Mouse (Mus musculus) cerebellum, adult (tissue): ENCODE measurements around the gene Msmb.

ENCODE experiments used
- ATAC-seq: cut with Nextera tagmentation; 2 replicates; pipeline ENCODE4 v1.9.2; 2017; ENCODE audit warnings: mild to moderate bottlenecking, moderate library complexity, mixed read lengths; ENCODE audit not compliant: insufficient number of reproducible peaks, low FRiP score, low TSS enrichment

Gene Msmb

GRCm38 (mm10) chr14:32145401-32145800 is 3.6 kb downstream of the Msmb start:
- no peak for ATAC-seq

DNA sequence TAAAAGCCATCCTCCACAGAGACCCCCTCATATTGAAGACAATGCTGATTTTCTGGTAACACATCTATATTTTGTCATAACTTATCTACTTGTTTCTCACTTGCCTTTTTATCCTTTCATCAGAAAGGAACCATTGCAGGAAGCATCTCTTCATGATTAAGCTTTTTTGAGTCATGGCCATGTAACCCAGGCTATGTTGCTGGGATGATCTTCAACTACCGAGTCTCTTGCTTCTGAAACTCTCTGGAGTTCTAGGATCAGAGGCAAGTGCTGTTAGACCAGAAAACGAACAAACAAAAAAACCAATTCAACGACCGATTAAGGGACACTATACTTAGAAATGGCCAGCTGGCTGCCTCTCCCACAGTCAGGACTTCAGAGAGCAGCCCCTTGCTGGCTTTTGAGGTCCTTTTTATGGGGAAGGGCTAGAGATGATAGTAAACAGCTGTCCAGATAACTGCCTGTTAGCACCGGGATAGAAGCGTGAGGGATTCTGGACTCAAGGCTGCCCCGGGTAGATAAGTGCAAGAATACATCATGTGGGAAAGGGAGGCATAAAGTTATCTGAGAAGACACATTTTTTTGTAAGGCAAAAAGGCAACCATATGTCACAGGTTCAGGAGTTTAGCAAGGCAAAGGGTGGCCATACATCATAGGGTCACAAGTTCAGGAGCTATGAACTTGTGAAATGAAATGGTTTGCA is 4.1 kb downstream of the Msmb start:
- no peak for ATAC-seq

- no peak for ATAC-seq
These were observed 4.8 kb downstream of the Msmb start for GRCm38 (mm10) chr14:32146578-32146977.

GRCm38 (mm10) chr14:32150872-32151271 is 9.0 kb downstream of the Msmb start:
- no peak for ATAC-seq

- no peak for ATAC-seq
These were observed 10.6 kb downstream of the Msmb start for GRCm38 (mm10) chr14:32152243-32152965.

DNA sequence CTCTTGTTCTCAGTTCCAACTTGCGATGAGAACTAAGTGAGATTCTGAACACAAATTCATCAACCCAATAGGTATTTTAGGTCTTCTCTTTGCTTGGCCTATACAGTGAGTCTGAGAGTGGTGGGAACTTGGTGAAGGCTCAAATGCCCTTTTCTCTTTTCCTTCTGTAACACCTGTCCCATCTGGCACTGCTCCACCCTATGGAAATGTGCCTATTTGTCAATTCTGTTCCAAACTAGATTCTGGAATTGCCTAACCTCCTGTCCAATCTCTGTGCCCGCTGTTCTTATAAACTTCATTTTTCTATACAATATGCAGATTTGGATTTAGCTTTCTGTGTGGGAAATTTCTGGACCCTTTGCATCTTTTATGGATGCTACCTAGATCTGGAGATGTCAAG is 11.3 kb downstream of the Msmb start:
- no peak for ATAC-seq

- ATAC-seq, result no peak
These were observed 12.9 kb downstream of the Msmb start for GRCm38 (mm10) chr14:32154758-32155157.

DNA sequence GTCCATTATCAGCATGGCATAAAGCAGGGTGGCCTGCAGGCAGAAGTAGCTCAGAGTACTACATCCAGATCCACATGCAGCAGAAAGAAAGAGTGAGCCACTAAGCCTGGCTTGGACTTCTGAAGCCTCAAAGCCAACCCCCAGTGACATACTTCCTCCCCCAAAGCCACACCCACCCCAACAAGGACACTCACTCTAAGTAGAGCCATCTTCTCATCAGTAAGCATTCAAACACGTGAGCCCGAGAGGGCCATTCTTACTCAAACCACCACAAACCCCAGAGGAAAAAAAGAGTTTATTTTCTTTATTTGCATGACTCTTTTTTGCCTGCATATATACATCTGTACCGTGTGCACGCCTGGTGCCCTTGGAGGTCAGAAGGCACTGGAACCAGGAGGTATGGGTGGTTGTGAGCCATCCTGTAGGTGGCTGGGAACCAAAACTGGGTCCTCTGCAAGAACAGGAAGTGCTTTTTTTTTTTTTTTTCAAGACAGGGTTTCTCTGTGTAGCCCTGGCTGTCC is 17.4 kb downstream of the Msmb start:
- no peak for ATAC-seq

DNA sequence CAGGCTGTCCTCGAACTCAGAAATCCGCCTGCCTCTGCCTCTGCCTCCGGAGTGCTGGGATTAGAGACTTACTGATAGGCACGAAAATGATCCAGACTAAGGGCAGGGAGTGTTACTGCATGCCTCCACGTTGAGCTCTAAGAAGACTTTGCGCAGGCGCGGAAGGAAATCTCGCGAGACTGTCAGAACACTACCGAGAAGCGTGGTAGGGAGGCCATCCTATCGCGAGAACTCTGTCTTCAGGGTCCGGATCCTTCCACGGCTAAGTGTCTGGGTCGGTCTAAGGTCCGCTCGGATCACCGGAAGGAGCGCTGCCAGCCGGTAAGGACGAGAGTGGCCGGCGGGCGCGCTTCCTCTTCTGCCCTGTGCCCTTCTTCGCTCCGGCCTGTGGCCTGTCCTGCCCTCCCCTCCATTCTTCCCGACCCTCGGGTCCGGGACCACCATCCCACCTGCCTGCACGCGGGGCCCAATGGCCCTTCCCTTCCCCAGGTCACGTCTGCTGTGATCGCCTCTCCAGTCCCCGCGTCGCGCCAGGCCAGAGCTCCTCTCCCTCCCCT is 17.9 kb downstream of the Msmb start, which contains the start of gene Ncoa4:
TSS of gene Ncoa4 (plus strand) at position 176 of the 557 bp plus-strand sequence.
- peak; percentile 97 for ATAC-seq

DNA sequence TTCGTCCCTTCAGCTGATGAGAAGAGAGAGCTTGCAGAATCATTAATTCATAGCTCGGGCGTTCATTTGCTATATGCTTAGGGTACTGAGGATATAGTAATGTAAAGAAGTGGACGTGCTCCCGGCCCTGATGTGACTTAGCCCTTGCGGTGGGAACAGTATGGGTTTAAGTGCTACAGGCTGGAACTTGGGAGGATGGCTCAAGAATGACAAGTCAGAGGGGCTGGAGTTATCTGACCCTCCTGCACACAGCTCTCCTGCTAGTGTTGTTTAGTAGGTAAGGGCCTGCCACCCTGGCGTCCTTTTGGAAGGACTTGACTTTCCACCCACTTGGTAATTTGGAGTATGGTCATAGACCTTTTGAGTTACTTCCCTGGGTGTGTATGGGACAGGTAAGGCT is 18.7 kb downstream of the Msmb start:
- no peak for ATAC-seq

- no peak for ATAC-seq
These were observed 19.5 kb downstream of the Msmb start for GRCm38 (mm10) chr14:32161090-32161885.

GRCm38 (mm10) chr14:32162231-32162630 is 20.4 kb downstream of the Msmb start:
- ATAC-seq, result no peak

DNA sequence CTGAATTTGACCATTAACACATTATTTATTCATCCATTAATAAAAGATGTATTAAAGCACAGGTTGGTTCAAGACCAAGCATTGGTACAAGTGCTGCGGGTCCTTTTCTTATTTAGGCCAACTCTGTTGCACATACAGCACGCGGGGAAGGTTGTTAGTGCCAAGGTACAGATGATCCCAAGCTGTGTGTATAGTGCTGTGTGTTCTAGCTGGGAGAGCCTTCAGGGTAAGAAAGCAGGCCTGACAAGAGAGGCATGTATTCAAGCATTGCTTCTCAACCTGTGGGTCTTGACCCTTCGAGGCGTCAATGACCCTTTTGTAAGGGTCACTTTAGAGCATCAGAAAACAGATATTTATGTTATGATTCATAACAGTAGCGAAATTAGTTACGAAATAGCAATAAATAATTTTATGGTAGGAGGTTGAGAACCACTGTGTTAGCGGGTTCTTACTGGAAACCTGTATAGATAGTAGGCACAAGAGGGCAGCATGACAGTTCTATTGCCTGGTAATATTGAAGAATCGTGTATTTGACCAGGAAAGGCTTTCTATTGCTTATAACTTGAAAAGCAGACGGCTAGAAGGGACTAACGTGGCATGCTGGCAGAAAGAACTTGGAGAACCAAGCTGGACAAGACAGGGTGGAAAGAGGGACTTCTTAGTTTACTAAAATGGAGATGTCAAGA is 21.5 kb downstream of the Msmb start:
- no peak for ATAC-seq

DNA sequence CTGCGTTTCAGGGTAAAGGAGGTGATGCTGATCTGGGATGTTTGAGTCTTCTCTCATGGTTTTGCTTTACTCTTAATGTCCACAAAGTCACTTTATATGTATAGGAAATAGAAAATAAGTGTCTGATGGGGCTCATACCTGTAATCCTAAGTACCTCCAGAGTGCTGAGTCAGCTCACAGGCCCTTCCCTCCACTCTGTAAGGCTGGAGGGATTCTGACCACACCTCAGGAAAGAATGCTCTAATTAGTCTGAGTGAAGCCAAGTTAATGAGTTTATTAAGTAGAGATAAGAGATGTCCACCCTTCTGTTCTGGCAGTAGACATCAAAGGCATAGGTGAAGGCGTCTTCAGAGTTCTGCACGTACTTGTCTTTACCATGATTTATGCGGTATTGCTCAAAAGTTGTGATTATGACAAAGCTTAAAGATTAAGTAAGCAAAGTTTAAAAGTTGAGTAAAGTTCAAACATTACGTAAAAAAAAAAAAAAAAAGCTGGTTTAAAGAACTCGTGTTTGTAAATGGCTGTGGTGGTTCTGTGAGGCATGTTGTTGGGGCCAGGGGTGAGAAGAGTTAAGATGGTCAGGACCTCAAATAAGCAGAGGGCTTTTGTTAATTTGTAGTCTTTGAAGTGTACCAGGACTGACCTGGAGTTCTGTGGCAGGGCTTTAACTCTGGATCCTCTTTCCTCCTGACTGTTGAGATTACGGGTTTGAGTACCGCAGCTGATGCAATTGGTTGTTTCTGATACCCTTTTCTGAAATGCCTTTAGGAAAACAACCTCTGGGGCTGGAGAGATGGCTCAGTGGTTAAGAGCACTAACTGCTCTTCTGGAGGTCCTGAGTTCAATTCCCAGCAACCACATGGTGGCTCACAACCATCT is 22.6 kb downstream of the Msmb start:
- ATAC-seq, result no peak

- peak; percentile 88 for ATAC-seq
These were observed 23.6 kb downstream of the Msmb start for GRCm38 (mm10) chr14:32165278-32166061.

DNA sequence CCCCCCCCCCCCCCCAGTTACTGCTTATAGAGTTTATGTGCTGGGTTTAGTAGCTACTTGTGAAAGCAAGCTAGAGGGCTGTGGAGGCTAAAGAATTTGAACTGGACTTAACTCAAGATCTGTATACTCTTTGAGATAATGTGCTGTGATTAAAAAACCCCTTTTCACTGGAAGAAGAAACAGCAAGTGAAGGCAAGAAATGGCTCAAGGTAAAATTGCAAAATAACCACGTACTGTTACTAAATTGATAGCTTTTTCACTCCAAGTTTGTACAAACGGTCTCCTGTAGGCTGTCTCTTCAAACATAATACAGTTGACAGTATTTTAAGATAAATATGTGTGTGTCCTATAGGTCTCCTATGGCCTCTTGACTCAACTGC is 24.2 kb downstream of the Msmb start:
- ATAC-seq, result no peak

DNA sequence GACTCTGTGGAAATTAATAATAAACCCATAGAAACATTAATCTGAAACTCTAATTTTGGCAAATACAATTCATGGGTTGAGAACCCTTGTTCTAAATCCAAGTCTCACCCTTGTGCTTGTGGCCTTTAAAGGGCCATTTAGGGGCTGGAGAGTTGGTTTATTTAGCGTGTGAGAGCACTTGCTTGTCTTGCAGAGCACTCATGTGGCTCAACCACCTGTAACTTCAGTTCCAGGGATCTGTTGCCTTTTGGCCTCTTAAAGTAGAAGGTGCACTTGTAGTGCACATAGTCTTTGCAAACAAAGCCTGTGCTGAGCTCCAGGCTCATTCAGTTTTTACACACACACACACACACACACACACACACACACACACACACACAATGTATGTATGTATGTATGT is 25.0 kb downstream of the Msmb start:
- no peak for ATAC-seq

DNA sequence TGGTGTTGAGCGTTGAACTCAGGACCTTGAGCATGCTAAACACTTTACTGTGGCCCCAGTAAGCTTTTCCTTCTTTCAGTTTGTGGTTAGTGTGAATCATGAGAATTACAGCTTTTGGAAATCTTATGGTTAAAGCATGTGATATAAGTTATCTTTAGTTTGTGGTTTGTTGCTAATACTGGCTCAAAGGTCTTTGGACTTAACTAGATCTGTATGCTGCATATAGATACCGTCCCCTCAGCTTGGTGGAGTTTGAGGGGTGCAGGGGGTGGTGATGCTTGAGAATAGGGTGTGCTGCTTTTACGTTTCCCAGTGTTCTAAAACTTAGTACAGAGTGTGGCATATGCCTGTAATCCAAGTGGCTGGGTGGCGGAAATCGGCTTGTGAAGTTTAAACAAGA is 25.5 kb downstream of the Msmb start:
- no peak for ATAC-seq
